11 mouse cellular contexts compared by ENCODE assay signal in genomic region chr15:79893824-79894123, GRCm38 (mm10). TPM values are rescaled to one million over a fixed set of nuclear protein-coding genes. Genes with fewer than 3 reads are reported as not detected.
A peak's percentile ranks its signal among the peaks of the same experiment; 100 is the strongest.
DNase-seq lines count a peak whose midpoint lies in the region; ATAC-seq lines count a peak whose summit lies in the region.
"Had no signal": no experiment of that assay in that cellular context is flagged by ENCODE, and none has a peak within 500 bp of the region (broad histone marks: within the 10 kb centered on the region; RNA-seq: fewer than 3 reads in every experiment).

No protein-coding gene starts in this region.

- no peaks in the 10 kb centered on the region for H3K9me3 ChIP-seq in heart, embryonic 10.5 days
- no peaks in the 10 kb centered on the region for H3K9me3 ChIP-seq in lung, embryonic 16.5 days (ENCODE audit: control insufficient read depth, low read length)
- H3K9me3 ChIP-seq in intestine, embryonic 16.5 days (ENCODE audit: control insufficient read depth, low read length) = no peaks in the 10 kb centered on the region
- H3K9me3 ChIP-seq in hindbrain, embryonic 12.5 days (replicated peaks) = no peaks in the 10 kb centered on the region

- peak overlapping the region; percentile 55 for H3K4me2 ChIP-seq in lung, embryonic 16.5 days (ENCODE audit: low read depth, low read length)
- H3K4me2 ChIP-seq in intestine, embryonic 16.5 days (ENCODE audit: low read depth, low read length) = 0 out of 2 replicates have a peak overlapping the region, but pooled peaks have one; percentile 3
- H3K4me2 ChIP-seq in hindbrain, embryonic 12.5 days (replicated peaks) = no peak overlapping the region

- intact Hi-C loops in heart, postnatal 36 days (cut with DNase I) = loop anchor here (5.0 kb wide), 2 partner anchors 189 to 201 kb away; partner anchors contain the start of gene Gtpbp1

- H3K4me3 ChIP-seq in heart, embryonic 10.5 days = peak overlapping the region; percentile 18; the same call in 1 of the 2 replicates
- no peak overlapping the region for H3K4me3 ChIP-seq in lung, embryonic 16.5 days (ENCODE audit: low read length)
- no peak overlapping the region for H3K4me3 ChIP-seq in intestine, embryonic 16.5 days (ENCODE audit: low read length)
- no peak overlapping the region for H3K4me3 ChIP-seq in hindbrain, embryonic 12.5 days

- WGBS in heart, embryonic 10.5 days = 28% methylated on average over 3 of the region's 3 CpGs
- 54% methylated on average over 3 of the region's 3 CpGs for WGBS in lung, embryonic 16.5 days
- 55% methylated on average over 3 of the region's 3 CpGs for WGBS in intestine, embryonic 16.5 days
- WGBS in hindbrain, embryonic 12.5 days = 67% methylated on average over 3 of the region's 3 CpGs

- peaks cover 31% of the 10 kb centered on the region for H3K27me3 ChIP-seq in heart, embryonic 10.5 days (ENCODE audit: insufficient read depth, poor library complexity, severe bottlenecking)
- no peaks in the 10 kb centered on the region for H3K27me3 ChIP-seq in lung, embryonic 16.5 days (ENCODE audit: control insufficient read depth, insufficient read depth, low read depth, low read length)
- H3K27me3 ChIP-seq in intestine, embryonic 16.5 days (replicated peaks; ENCODE audit: control insufficient read depth, insufficient read depth, low read length) = peaks cover 3% of the 10 kb centered on the region; the same call in 1 of the 2 replicates
- peaks cover 20% of the 10 kb centered on the region; the same call in 1 of the 2 replicates for H3K27me3 ChIP-seq in hindbrain, embryonic 12.5 days

- peaks cover 20% of the 10 kb centered on the region for H3K4me1 ChIP-seq in heart, embryonic 10.5 days
- H3K4me1 ChIP-seq in lung, embryonic 16.5 days (replicated peaks; ENCODE audit: control insufficient read depth, insufficient read depth, low read length) = peaks cover 15% of the 10 kb centered on the region
- peaks cover 15% of the 10 kb centered on the region for H3K4me1 ChIP-seq in intestine, embryonic 16.5 days (ENCODE audit: control insufficient read depth, insufficient read depth, low read length)
- peaks cover 10% of the 10 kb centered on the region for H3K4me1 ChIP-seq in hindbrain, embryonic 12.5 days

- no peak overlapping the region for H3K27ac ChIP-seq in heart, embryonic 10.5 days
- no peak overlapping the region for H3K27ac ChIP-seq in lung, embryonic 16.5 days (ENCODE audit: low read length)
- no peak overlapping the region for H3K27ac ChIP-seq in intestine, embryonic 16.5 days (ENCODE audit: low read length)
- no peak overlapping the region for H3K27ac ChIP-seq in hindbrain, embryonic 12.5 days

- peak; percentile 76 for DNase-seq in heart, embryonic 10.5 days (ENCODE audit: low spot score)
- DNase-seq in heart, postnatal 36 days = no peak
- no peak for DNase-seq in lung, postnatal 36 days
- peak; percentile 68 for DNase-seq in retina, postnatal 1 day
- DNase-seq in cerebellum, adult 18-20 months = no peak
- DNase-seq: cerebellum, adult 2 months; kidney, postnatal 25 days had no signal

- 0 out of 2 replicates have a peak, but pooled peaks cover 5% of the 10 kb centered on the region for H3K36me3 ChIP-seq in heart, embryonic 10.5 days
- H3K36me3 ChIP-seq in lung, embryonic 16.5 days (ENCODE audit: control insufficient read depth, insufficient read depth, low read length) = peaks cover 7% of the 10 kb centered on the region; the same call in 1 of the 2 replicates
- H3K36me3 ChIP-seq in intestine, embryonic 16.5 days (ENCODE audit: control insufficient read depth, insufficient read depth, low read length) = no peaks in the 10 kb centered on the region
- H3K36me3 ChIP-seq in hindbrain, embryonic 12.5 days = no peaks in the 10 kb centered on the region

- peak overlapping the region; percentile 37; the same call in 1 of the 2 replicates for H3K9ac ChIP-seq in lung, embryonic 16.5 days (ENCODE audit: low read length)
- no peak overlapping the region for H3K9ac ChIP-seq in intestine, embryonic 16.5 days (ENCODE audit: low read depth, low read length)
- no peak overlapping the region for H3K9ac ChIP-seq in hindbrain, embryonic 12.5 days

- no peak for ATAC-seq in lung, embryonic 16.5 days (ENCODE audit: low read depth)
- ATAC-seq in intestine, embryonic 16.5 days = no peak
- no peak for ATAC-seq in hindbrain, embryonic 12.5 days (ENCODE audit: low FRiP score)
- ATAC-seq: midbrain, embryonic 16.5 days had no signal

RNA-seq across cellular contexts. Expression of gene Apobec3, which starts 2.3 kb away (rescaled TPM):
- 9.5 and 10.2 TPM in 2 replicates for polyA plus RNA-seq in heart, embryonic 10.5 days (2016; fragmentation: Nextera tagmentation; extraction: Ambion mirVana)
- total RNA-seq in heart, postnatal 36 days (2021) = 1 to 10 TPM; 7.7 to 7.8 TPM
- 43.2 and 52.8 TPM in 2 replicates for polyA plus RNA-seq in lung, embryonic 16.5 days (2015; fragmentation: Nextera tagmentation; extraction: Ambion mirVana)
- polyA plus RNA-seq in intestine, embryonic 16.5 days (2015; fragmentation: Nextera tagmentation; extraction: Ambion mirVana) = 12.9 and 16.2 TPM in 2 replicates
- polyA plus RNA-seq in hindbrain, embryonic 12.5 days (2016; fragmentation: Nextera tagmentation; extraction: Ambion mirVana) = 8.4 and 8.6 TPM in 2 replicates

RNA-seq across cellular contexts. Expression of gene Cbx6, which starts 59.3 kb away (rescaled TPM):
- 18.9 and 27.1 TPM in 2 replicates for polyA plus RNA-seq in heart, embryonic 10.5 days (2016; fragmentation: Nextera tagmentation; extraction: Ambion mirVana)
- 10 to 100 TPM; 25.8 to 29.7 TPM for total RNA-seq in heart, postnatal 36 days (2021)
- polyA plus RNA-seq in lung, embryonic 16.5 days (2015; fragmentation: Nextera tagmentation; extraction: Ambion mirVana) = 73.5 and 80.7 TPM in 2 replicates
- polyA plus RNA-seq in intestine, embryonic 16.5 days (2015; fragmentation: Nextera tagmentation; extraction: Ambion mirVana) = 31.4 and 31.6 TPM in 2 replicates
- polyA plus RNA-seq in hindbrain, embryonic 12.5 days (2016; fragmentation: Nextera tagmentation; extraction: Ambion mirVana) = 34.7 and 38.0 TPM in 2 replicates

RNA-seq across cellular contexts. Expression of gene Npcd, which starts 59.7 kb away (rescaled TPM):
- polyA plus RNA-seq in heart, embryonic 10.5 days (2016; fragmentation: Nextera tagmentation; extraction: Ambion mirVana) = not detected in 2 replicates
- under 1 TPM in 1 of 2 experiments, not detected in 1; 0.30 TPM for total RNA-seq in heart, postnatal 36 days (2021)
- polyA plus RNA-seq in lung, embryonic 16.5 days (2015; fragmentation: Nextera tagmentation; extraction: Ambion mirVana) = 0.39 and 0.60 TPM in 2 replicates
- not detected in 2 replicates for polyA plus RNA-seq in intestine, embryonic 16.5 days (2015; fragmentation: Nextera tagmentation; extraction: Ambion mirVana)
- polyA plus RNA-seq in hindbrain, embryonic 12.5 days (2016; fragmentation: Nextera tagmentation; extraction: Ambion mirVana) = 0.61 TPM in 1 of 2 replicates, not detected in the other

Comparison
In these comparisons a context has a peak if more than half of its experiments do, and no peak if none do; other contexts are left out.
1. DNase-seq: peak in heart, embryonic 10.5 days (single experiment) and retina, postnatal 1 day (single experiment); none in heart, postnatal 36 days (0 of 2), lung, postnatal 36 days (single experiment) and cerebellum, adult 18-20 months (0 of 2).